Mouse (Mus musculus): ENCODE results near the gene Cd36.
"Not testable (repeated sequence)": the region's sequence is repeated elsewhere in the genome, so short reads cannot be mapped to it uniquely, and the experiment has no call there.

The Cd36 gene

DNA sequence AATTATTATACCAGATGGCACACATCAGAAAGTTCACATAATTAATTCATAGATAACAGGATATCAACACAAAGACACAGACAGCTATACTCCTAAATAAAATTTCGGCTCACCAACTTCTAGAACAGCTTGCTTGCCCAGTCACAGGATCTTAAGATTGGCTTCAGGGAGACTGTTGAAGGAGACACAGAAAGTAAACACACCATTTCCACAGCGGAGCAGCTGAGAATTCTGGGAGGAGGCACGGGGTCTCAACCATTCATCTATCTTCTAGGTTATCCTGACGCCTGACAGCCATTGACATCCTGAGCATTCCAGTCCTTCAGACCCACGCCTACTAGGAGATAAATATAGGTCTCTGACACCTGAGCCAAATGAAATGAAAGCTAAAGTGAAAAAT, at the start of gene Cd36:
Gene Cd36, minus strand, starts transcription at position 204 of the 400 bp plus-strand sequence.
- in situ Hi-C loops (cut with MboI, MseI) = no loop called here

GRCm38 (mm10) chr5:17934501-17934900, 45.9 kb upstream of the Cd36 start:
- in situ Hi-C loops (cut with MboI, MseI) = no loop called here

DNA sequence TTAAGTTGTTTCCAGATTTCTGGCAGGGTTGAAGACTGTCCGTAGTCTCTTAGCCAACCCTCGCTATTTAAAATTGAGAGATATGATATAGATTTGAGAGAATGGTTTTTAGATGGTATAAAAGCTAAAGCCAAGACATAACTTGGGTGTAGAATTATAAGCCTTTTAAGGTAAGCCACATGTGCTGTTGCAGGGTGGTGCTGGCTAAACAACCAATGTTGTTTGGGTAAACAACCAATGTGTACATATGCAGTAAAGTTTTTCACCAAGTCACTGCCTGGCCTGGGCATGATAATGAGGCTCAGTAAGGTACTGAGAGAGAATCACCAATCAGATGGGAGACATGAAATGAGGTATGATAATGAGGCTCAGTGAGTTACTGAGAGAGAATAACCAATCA, 43.0 kb upstream of the Cd36 start:
- in situ Hi-C loops (cut with MboI, MseI) = not testable (repeated sequence)

- in situ Hi-C loops (cut with MboI, MseI) = no loop called here
Measured at GRCm38 (mm10) chr5:17929006-17929567, 40.5 kb upstream of the Cd36 start.

- in situ Hi-C loops (cut with MboI, MseI) = no loop called here
Measured at GRCm38 (mm10) chr5:17928471-17928870, 39.9 kb upstream of the Cd36 start.

GRCm38 (mm10) chr5:17924085-17924518, 35.5 kb upstream of the Cd36 start:
- in situ Hi-C loops (cut with MboI, MseI) = no loop called here

GRCm38 (mm10) chr5:17923648-17924047, 35.0 kb upstream of the Cd36 start:
- in situ Hi-C loops (cut with MboI, MseI) = no loop called here

DNA sequence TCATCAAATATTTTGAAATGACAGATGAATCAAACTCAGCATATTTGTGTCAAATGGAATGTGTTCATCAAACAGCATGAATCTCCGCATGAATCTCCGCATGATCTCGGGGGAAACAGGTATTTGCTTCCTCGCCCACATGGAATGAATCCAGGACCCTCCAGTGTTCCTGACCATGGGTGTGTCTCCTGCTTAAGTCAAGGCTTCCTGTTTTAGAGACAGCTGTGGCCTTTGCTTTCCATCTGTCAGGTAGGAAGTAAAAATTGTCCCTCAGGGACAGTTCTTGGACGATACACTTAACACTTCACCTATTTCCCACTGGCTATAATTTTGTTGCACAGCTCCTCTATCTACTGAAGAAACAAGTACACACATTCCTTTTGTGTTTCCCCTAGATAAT, 30.4 kb upstream of the Cd36 start:
- in situ Hi-C loops (cut with MboI, MseI) = no loop called here

DNA sequence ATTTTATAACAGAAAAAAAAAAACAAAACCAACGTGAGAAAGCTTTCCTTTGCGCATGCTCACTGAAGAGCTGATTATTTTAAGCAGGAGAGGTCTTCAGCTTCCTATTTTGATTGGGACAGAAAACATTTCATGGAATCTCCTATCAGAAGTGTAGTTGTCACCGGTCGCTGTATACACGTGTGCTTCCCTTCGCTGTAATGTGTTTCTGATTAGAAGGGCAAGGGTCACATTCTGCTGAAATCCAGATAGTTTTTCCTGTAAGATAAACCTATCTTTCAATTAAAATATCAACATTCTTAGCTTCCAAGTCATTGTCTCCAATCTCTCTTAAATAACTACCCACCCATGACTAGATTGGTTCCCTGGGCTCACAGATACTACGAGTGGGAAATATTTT, 16.2 kb upstream of the Cd36 start:
- in situ Hi-C loops (cut with MboI, MseI) = loop anchor here in 1 of 2 experiments (5.0 kb wide), 1 partner anchor 92 kb away; no protein-coding TSS in a partner anchor

DNA sequence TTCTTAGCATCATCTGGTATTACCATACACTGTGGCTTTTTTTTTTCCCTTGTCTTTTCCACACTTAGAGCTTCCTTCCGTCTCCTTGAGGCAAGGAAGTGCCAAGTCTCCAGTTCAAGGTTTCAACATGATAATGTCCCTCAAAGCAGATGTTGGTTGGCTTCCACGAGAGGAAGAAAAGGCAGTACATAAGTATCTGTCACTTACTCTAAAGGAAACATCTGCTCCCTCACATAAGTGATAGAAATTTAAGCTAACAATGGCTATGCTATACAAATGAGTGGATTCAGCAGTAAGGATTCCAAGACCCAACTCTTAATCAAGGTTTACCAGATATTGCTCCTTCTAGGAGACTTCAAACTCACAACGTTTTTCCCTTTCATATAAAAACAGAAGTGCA, 10.3 kb upstream of the Cd36 start:
- in situ Hi-C loops (cut with MboI, MseI) = no loop called here

DNA sequence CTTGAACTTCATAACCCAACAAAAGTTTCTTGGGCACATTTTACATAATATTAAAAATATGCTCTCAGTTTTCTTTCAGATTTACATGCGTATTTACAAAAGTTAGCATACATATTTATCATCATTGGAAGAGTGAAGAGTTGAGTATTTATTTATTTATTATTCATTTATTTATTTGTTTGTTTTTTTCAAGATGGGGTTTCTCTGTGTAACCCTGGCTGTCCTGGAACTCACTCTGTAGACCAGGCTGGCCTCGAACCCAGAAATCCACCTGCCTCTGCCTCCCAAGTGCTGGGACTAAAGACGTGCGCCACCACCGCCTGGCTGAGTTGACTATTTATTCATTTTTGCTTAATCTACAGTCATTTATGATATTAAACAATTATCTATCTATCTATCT, 9.0 kb upstream of the Cd36 start:
- in situ Hi-C loops (cut with MboI, MseI) = not testable (repeated sequence)

GRCm38 (mm10) chr5:17893577-17894172, 5.1 kb upstream of the Cd36 start:
- in situ Hi-C loops (cut with MboI, MseI) = no loop called here

GRCm38 (mm10) chr5:17889291-17889690, 690 bp upstream of the Cd36 start:
- in situ Hi-C loops (cut with MboI, MseI) = no loop called here

DNA sequence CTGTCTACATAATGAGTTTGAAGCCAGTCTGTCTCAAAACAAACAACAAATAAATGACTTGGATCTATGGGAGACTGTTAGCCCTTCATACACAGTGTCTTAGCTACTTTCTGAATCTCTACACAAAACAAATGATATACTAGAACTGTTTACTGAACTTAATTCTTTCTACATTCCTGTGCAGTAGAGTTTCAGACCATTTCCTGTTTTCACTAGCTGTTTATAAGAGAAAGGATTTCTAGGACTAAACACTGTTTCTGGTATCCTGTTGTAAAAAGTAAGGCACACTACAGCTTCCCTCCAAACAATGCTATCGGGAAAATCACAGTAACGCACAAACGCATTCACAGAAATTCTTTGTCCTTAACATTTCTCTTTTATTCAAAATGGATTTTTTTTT, 2.2 kb downstream of the Cd36 start:
- in situ Hi-C loops (cut with MboI, MseI) = no loop called here

- in situ Hi-C loops (cut with MboI, MseI) = no loop called here
Measured at GRCm38 (mm10) chr5:17883357-17883875, 5.2 kb downstream of the Cd36 start.

DNA sequence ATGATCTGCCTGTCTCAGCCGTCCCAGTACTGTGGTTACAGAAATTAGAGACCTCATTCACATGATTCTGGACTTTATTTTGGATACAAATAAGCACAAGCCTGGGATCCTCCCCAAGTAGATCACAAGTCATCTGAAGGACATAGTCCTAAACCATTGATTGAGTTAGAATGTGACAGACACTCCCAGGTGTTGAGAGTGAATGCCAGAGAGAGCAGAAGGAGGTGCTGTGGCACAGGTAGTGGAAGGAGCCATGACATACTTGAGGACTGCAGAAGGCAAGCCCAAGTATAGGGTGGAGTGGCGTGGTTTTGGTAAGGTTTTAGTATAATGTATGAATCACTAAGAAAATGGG, 7.1 kb downstream of the Cd36 start:
- in situ Hi-C loops (cut with MboI, MseI) = no loop called here

DNA sequence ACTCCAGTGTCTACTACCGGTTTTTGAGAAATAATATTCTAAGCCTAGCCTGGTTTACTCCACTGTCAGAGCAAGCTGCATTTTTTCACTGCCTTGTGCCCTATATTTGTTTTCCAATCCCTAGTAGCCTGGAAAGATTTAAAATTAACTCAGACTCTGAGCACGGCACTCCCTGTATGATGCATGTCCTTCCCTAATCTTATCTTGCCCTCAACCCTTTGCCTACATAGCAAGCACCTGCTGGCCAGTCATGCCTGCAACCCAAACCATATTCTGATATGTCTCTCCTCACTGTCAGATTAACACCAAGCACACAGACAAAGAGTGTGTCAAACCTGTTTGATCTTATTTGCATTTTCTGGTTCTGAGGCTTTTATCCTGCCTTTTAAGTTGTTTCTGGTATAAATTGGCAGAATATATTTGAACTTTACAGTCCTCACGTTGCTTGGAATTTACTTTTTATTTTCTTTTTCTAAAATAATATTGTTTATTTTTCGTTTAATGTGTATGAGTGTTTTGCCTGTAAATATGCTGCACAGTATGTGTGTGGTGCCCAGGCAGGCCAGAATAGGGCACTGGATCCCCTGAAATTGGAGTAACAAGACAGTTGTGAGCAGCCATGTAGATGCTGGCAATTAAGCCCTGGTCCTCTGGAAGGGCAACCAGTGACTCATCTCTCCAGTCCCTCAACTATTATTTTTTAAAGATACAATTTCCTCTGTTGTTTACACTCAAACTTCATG, 7.6 kb downstream of the Cd36 start:
- in situ Hi-C loops (cut with MboI, MseI) = no loop called here

DNA sequence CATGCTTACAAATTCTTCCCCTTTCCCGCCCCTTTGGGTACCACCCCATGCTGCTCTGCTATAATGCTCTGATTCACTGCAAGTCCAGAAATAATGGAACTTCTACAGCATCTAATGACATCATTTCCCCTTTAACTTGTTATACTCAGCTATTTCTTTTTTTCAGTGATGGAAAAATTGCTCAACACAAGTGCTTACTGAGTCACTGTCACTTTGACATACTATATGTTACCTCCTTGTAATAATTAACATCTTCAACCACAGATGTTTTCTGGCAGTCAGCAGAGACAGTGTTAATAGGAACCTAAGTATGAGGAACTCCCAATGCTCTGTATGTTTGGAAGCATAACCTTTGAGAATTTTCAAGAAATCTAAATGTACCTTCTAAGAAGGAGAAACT, 8.7 kb downstream of the Cd36 start:
- in situ Hi-C loops (cut with MboI, MseI) = no loop called here

- in situ Hi-C loops (cut with MboI, MseI) = no loop called here
Measured at GRCm38 (mm10) chr5:17877044-17877443, 11.6 kb downstream of the Cd36 start.

GRCm38 (mm10) chr5:17876637-17877036, 12.0 kb downstream of the Cd36 start:
- in situ Hi-C loops (cut with MboI, MseI) = no loop called here

DNA sequence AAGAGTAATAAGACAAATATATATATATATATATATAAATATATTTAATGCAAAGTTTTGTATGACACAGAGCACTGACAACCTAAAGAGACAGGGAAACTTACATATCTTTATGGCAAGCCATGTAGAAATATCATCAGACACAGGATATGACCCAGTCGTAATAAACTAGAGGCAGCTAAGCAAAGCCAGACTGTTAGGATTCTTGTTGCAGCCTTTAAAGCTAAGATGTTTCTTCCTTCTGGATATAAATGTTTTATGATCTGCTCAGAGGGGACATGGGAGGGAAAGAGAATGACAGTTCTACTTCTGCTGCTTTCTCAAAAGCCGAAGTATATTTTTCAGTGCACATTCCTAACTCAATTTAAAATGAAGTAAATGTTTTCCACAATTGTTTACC, 14.3 kb downstream of the Cd36 start:
- in situ Hi-C loops (cut with MboI, MseI) = no loop called here

- in situ Hi-C loops (cut with MboI, MseI) = no loop called here
Measured at GRCm38 (mm10) chr5:17865432-17865831, 23.2 kb downstream of the Cd36 start.

DNA sequence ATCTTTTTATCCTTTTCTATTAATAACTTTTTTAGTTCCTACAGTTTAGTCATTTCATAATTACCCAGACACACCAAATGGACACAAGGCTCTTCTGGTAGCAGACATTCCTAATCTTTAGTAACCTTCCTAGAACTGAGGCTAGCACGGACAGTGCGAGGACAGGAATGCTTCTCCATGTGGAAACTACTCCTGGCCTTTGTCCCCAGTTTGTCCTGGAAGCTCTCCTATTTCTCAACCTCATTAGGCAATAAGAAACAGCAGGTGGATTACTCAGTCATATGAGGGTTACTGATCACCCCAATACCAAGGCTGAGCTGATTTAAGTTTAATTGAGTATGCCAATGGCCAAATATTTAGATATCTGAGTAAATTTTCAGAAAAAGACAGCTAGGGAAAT, 25.5 kb downstream of the Cd36 start:
- in situ Hi-C loops (cut with MboI, MseI) = no loop called here

Measured in T-helper 17 cell (primary cell).